Comparison of ENCODE assay signal across 11 mouse cellular contexts in genomic region chr14:59155589-59155988, GRCm38 (mm10). TPM values are rescaled to one million over a fixed set of nuclear protein-coding genes. Genes with fewer than 3 reads are reported as not detected.
DNase-seq lines count a peak whose midpoint lies in the region; ATAC-seq and TF ChIP-seq lines count a peak whose summit lies in the region.
"Had no signal": no experiment of that assay in that cellular context is flagged by ENCODE, and none has a peak within 500 bp of the region (broad histone marks: within the 10 kb centered on the region; RNA-seq: fewer than 3 reads in every experiment).

No protein-coding gene starts in this region.

- H3K4me3 ChIP-seq in kidney, embryonic 16.5 days (ENCODE audit: low read length) = no peak overlapping the region
- no peak overlapping the region for H3K4me3 ChIP-seq in lung, postnatal 0 days (ENCODE audit: low read depth, low read length)
- H3K4me3 ChIP-seq: erythroblast, embryonic 14.5 days had no signal

- no peak overlapping the region for H3K9ac ChIP-seq in kidney, embryonic 16.5 days (replicated peaks; ENCODE audit: low read length)
- no peak overlapping the region for H3K9ac ChIP-seq in lung, postnatal 0 days (replicated peaks; ENCODE audit: low read depth)

- DNase-seq in cerebellum, adult 11 months = peak; percentile 2
- DNase-seq in cerebellum, adult 9-11 months = no peak
- DNase-seq in kidney, adult 9 months = peak; percentile 29
- peak; percentile 32 for DNase-seq in lung, postnatal 0 days (ENCODE audit: low spot score)
- no peak for DNase-seq in lung, postnatal 25 days (ENCODE audit: low spot score)
- peak; percentile 11 for DNase-seq in retina, postnatal 1 day
- no peak for DNase-seq in spleen, postnatal 36 days (ENCODE audit: low spot score in 2 of 2)
- DNase-seq: gastrocnemius, postnatal 36 days had no signal

- 66% methylated on average over 2 of the region's 2 CpGs for WGBS in kidney, embryonic 16.5 days
- 77% methylated on average over 2 of the region's 2 CpGs for WGBS in lung, postnatal 0 days

- no peak overlapping the region for H3K27ac ChIP-seq in kidney, embryonic 16.5 days (ENCODE audit: low read length)
- no peak overlapping the region for H3K27ac ChIP-seq in lung, postnatal 0 days (ENCODE audit: low read length)

- TF ChIP-seq CTCF in lung, postnatal 0 days (IDR thresholded peaks at IDR 0.05) = peak; percentile 67

- no peaks in the 10 kb centered on the region for H3K36me3 ChIP-seq in kidney, embryonic 16.5 days (ENCODE audit: insufficient read depth, low read length)
- no peaks in the 10 kb centered on the region for H3K36me3 ChIP-seq in lung, postnatal 0 days (ENCODE audit: insufficient read depth, low read length)

- no peak for ATAC-seq in kidney, embryonic 16.5 days (ENCODE audit: low FRiP score, low TSS enrichment)
- no peak for ATAC-seq in lung, postnatal 0 days

- H3K4me1 ChIP-seq in kidney, embryonic 16.5 days (ENCODE audit: insufficient read depth, low read length) = no peaks in the 10 kb centered on the region
- no peaks in the 10 kb centered on the region for H3K4me1 ChIP-seq in lung, postnatal 0 days (ENCODE audit: insufficient read depth, low read depth, low read length)

- no peak overlapping the region for H3K4me2 ChIP-seq in kidney, embryonic 16.5 days (replicated peaks; ENCODE audit: low read depth, low read length)
- no peak overlapping the region for H3K4me2 ChIP-seq in lung, postnatal 0 days (replicated peaks; ENCODE audit: low read depth, low read length)

- TF ChIP-seq EP300 in lung, postnatal 0 days (IDR thresholded peaks at IDR 0.05) = no peak

- H3K27me3 ChIP-seq in kidney, embryonic 16.5 days (ENCODE audit: insufficient read depth, low read length) = no peaks in the 10 kb centered on the region
- H3K27me3 ChIP-seq in lung, postnatal 0 days (replicated peaks; ENCODE audit: insufficient read depth, low read length) = no peaks in the 10 kb centered on the region

- H3K9me3 ChIP-seq in kidney, embryonic 16.5 days (ENCODE audit: low read length) = no peaks in the 10 kb centered on the region
- no peaks in the 10 kb centered on the region for H3K9me3 ChIP-seq in lung, postnatal 0 days (ENCODE audit: low read length)

RNA-seq across cellular contexts. Expression of gene 1700129C05Rik, which starts 12.9 kb away (rescaled TPM):
- not detected in 2 replicates for polyA plus RNA-seq in kidney, embryonic 16.5 days (2015; fragmentation: Nextera tagmentation; extraction: Ambion mirVana)
- polyA plus RNA-seq in lung, postnatal 0 days (2015; fragmentation: Nextera tagmentation; extraction: Ambion mirVana) = not detected in 2 replicates
- polyA plus RNA-seq: erythroblast, embryonic 14.5 days; hindbrain, embryonic 11.5 days had no signal

RNA-seq across cellular contexts. Expression of gene Gm5142, which starts 23.0 kb away (rescaled TPM):
- not detected in 2 replicates for polyA plus RNA-seq in kidney, embryonic 16.5 days (2015; fragmentation: Nextera tagmentation; extraction: Ambion mirVana)
- polyA plus RNA-seq in lung, postnatal 0 days (2015; fragmentation: Nextera tagmentation; extraction: Ambion mirVana) = not detected in 2 replicates
- polyA plus RNA-seq: erythroblast, embryonic 14.5 days; hindbrain, embryonic 11.5 days had no signal

RNA-seq across cellular contexts. Expression of gene Rcbtb1, which starts 45.4 kb away (rescaled TPM):
- polyA plus RNA-seq in kidney, embryonic 16.5 days (2015; fragmentation: Nextera tagmentation; extraction: Ambion mirVana) = 64.2 and 65.0 TPM in 2 replicates
- polyA plus RNA-seq in lung, postnatal 0 days (2015; fragmentation: Nextera tagmentation; extraction: Ambion mirVana) = 15.0 and 15.9 TPM in 2 replicates

Comparison
In these comparisons a context has a peak if more than half of its experiments do, and no peak if none do; other contexts are left out.
1. DNase-seq: peak in cerebellum, adult 11 months (single experiment), kidney, adult 9 months (single experiment), lung, postnatal 0 days (single experiment) and retina, postnatal 1 day (single experiment); none in cerebellum, adult 9-11 months (single experiment), lung, postnatal 25 days (single experiment) and spleen, postnatal 36 days (0 of 2).